In genomic region chr6:81413611-81414010, GRCm38 (mm10) we compare ENCODE assay signal across 22 mouse cellular contexts.
DNase-seq lines count a peak whose midpoint lies in the region; ATAC-seq and TF ChIP-seq lines count a peak whose summit lies in the region.
"Had no signal": no experiment of that assay in that cellular context is flagged by ENCODE, and none has a peak within 500 bp of the region (broad histone marks: within the 10 kb centered on the region; RNA-seq: fewer than 3 reads in every experiment).

No protein-coding gene starts in this region.

- H3K27ac ChIP-seq in forebrain, postnatal 0 days (ENCODE audit: low read depth, low read length): no peak overlapping the region
- H3K27ac ChIP-seq in forebrain, embryonic 13.5 days: no peak overlapping the region
- no peak overlapping the region for H3K27ac ChIP-seq in midbrain, embryonic 11.5 days (ENCODE audit: low read depth, low read length)
- H3K27ac ChIP-seq: embryonic facial prominence, embryonic 13.5 days; gastrocnemius, adult 2 months; liver, embryonic 14.5 days had no signal

- H3K36me3 ChIP-seq in forebrain, postnatal 0 days (ENCODE audit: insufficient read depth): no peaks in the 10 kb centered on the region
- no peaks in the 10 kb centered on the region for H3K36me3 ChIP-seq in forebrain, embryonic 13.5 days (ENCODE audit: poor library complexity, severe bottlenecking)
- H3K36me3 ChIP-seq in midbrain, embryonic 11.5 days (ENCODE audit: control insufficient read depth, insufficient read depth, low read length): no peaks in the 10 kb centered on the region
- H3K36me3 ChIP-seq: embryonic facial prominence, embryonic 13.5 days; heart, embryonic 12.5 days had no signal

- peak; percentile 53; the same call in 1 of the 2 replicates for ATAC-seq in forebrain, postnatal 0 days
- ATAC-seq in forebrain, embryonic 13.5 days: no peak
- peak; percentile 97 for ATAC-seq in frontal cortex, adult (ENCODE audit: low TSS enrichment)
- ATAC-seq in midbrain, embryonic 11.5 days (ENCODE audit: low FRiP score): no peak
- ATAC-seq: midbrain, embryonic 16.5 days had no signal

- TF ChIP-seq CTCF in forebrain, postnatal 0 days (IDR thresholded peaks at IDR 0.05; ENCODE audit: low read depth): no peak

- no peaks in the 10 kb centered on the region for H3K27me3 ChIP-seq in forebrain, postnatal 0 days (ENCODE audit: insufficient read depth, low read length)
- no peaks in the 10 kb centered on the region for H3K27me3 ChIP-seq in forebrain, embryonic 13.5 days
- H3K27me3 ChIP-seq in midbrain, embryonic 11.5 days (ENCODE audit: control insufficient read depth, insufficient read depth, low read length): no peaks in the 10 kb centered on the region
- H3K27me3 ChIP-seq: CH12.LX; embryonic facial prominence, embryonic 13.5 days; heart, embryonic 12.5 days; megakaryocyte, embryonic 14.5 days had no signal

- H3K9me3 ChIP-seq in forebrain, postnatal 0 days (ENCODE audit: low read length): no peaks in the 10 kb centered on the region
- H3K9me3 ChIP-seq in forebrain, embryonic 13.5 days (replicated peaks): no peaks in the 10 kb centered on the region
- H3K9me3 ChIP-seq in midbrain, embryonic 11.5 days (ENCODE audit: control insufficient read depth, low read length): no peaks in the 10 kb centered on the region
- H3K9me3 ChIP-seq: embryonic facial prominence, embryonic 13.5 days; heart, embryonic 12.5 days; megakaryocyte, embryonic 14.5 days had no signal

- no peaks in the 10 kb centered on the region for H3K4me1 ChIP-seq in forebrain, postnatal 0 days (ENCODE audit: insufficient read depth)
- H3K4me1 ChIP-seq in forebrain, embryonic 13.5 days: no peaks in the 10 kb centered on the region
- no peaks in the 10 kb centered on the region for H3K4me1 ChIP-seq in midbrain, embryonic 11.5 days (ENCODE audit: control insufficient read depth, insufficient read depth, low read length)
- H3K4me1 ChIP-seq: embryonic facial prominence, embryonic 13.5 days; heart, embryonic 12.5 days; megakaryocyte, embryonic 14.5 days had no signal

- H3K9ac ChIP-seq in forebrain, postnatal 0 days: no peak overlapping the region
- no peak overlapping the region for H3K9ac ChIP-seq in forebrain, embryonic 13.5 days
- no peak overlapping the region for H3K9ac ChIP-seq in midbrain, embryonic 11.5 days (ENCODE audit: low read length)
- H3K9ac ChIP-seq: embryonic facial prominence, embryonic 13.5 days; heart, embryonic 12.5 days; liver, embryonic 14.5 days had no signal

- 70% methylated on average over 5 of the region's 5 CpGs for WGBS in forebrain, postnatal 0 days
- WGBS in forebrain, embryonic 13.5 days: 91% methylated on average over 5 of the region's 5 CpGs
- 92% methylated on average over 5 of the region's 5 CpGs for WGBS in midbrain, embryonic 11.5 days

- DNase-seq in forebrain, postnatal 0 days: peak; percentile 18
- DNase-seq in layer of hippocampus, postnatal 14 days (ENCODE audit: low spot score in 2 of 2): peak; percentile 11 to 80
- peak; percentile 47 to 83 for DNase-seq in right cerebral cortex, postnatal 10 days (ENCODE audit: low spot score in 2 of 2)
- no peak for DNase-seq in thymus, postnatal 14 days
- DNase-seq in yolk sac, embryonic 10.5 days (ENCODE audit: low spot score): no peak
- no peak for DNase-seq in midbrain, embryonic 11.5 days (ENCODE audit: low spot score, missing footprints)
- DNase-seq: adrenal gland, postnatal 10 days; cerebellum, adult 2 months; gastrocnemius, adult 2 months; heart, postnatal 36 days; kidney, adult 18-20 months; kidney, postnatal 10 days; lung, postnatal 10 days; thymus, postnatal 4 days had no signal

- H3K4me3 ChIP-seq in forebrain, postnatal 0 days (ENCODE audit: low read depth, low read length): no peak overlapping the region
- no peak overlapping the region for H3K4me3 ChIP-seq in forebrain, embryonic 13.5 days
- no peak overlapping the region for H3K4me3 ChIP-seq in midbrain, embryonic 11.5 days (ENCODE audit: low read depth, low read length)
- H3K4me3 ChIP-seq: embryonic facial prominence, embryonic 13.5 days; gastrocnemius, adult 2 months; heart, embryonic 12.5 days; megakaryocyte, embryonic 14.5 days had no signal

- H3K4me2 ChIP-seq in forebrain, postnatal 0 days (ENCODE audit: low read depth): no peak overlapping the region
- H3K4me2 ChIP-seq in forebrain, embryonic 13.5 days: no peak overlapping the region
- no peak overlapping the region for H3K4me2 ChIP-seq in midbrain, embryonic 11.5 days
- H3K4me2 ChIP-seq: embryonic facial prominence, embryonic 13.5 days; heart, embryonic 12.5 days had no signal

Comparison
In these comparisons a context has a peak if more than half of its experiments do, and no peak if none do; other contexts are left out.
1. ATAC-seq: peak in forebrain, postnatal 0 days (single experiment) and frontal cortex, adult (single experiment); none in forebrain, embryonic 13.5 days (single experiment) and midbrain, embryonic 11.5 days (single experiment).
2. DNase-seq: peak in forebrain, postnatal 0 days (single experiment), layer of hippocampus, postnatal 14 days (2 of 2) and right cerebral cortex, postnatal 10 days (2 of 2); none in thymus, postnatal 14 days (single experiment), yolk sac, embryonic 10.5 days (single experiment) and midbrain, embryonic 11.5 days (single experiment).